Mouse (Mus musculus) G1E (cell line): ENCODE measurements around the gene Nhlrc2. TPM values are rescaled to one million over a fixed set of nuclear protein-coding genes. Genes with fewer than 3 reads are reported as not detected.
"Not testable (repeated sequence)": the region's sequence is repeated elsewhere in the genome, so short reads cannot be mapped to it uniquely, and the experiment has no call there.

Source experiments
- ATAC-seq: 2 replicates; pipeline ENCODE4 v1.8.0; 2016; ENCODE audit warnings: mild to moderate bottlenecking; ENCODE audit not compliant: insufficient number of reproducible peaks, poor library complexity, low FRiP score, severe bottlenecking; ENCODE audit errors: extremely low read depth
- DNase-seq: peaks from one replicate; pipeline ENCODE4 v3.0.0; 2012; ENCODE audit warnings: low spot score
- H3K27me3 ChIP-seq: 2 replicates; pipeline ENCODE4 v1.6.1; 2012; ENCODE audit warnings: mild to moderate bottlenecking, low read length, inconsistent platforms; ENCODE audit not compliant: insufficient read depth
- H3K36me3 ChIP-seq: replicated peaks from 2 replicates; pipeline ENCODE3; 2012; ENCODE audit warnings: mild to moderate bottlenecking, inconsistent platforms
- H3K4me1 ChIP-seq: 2 replicates; pipeline ENCODE4 v1.6.1; 2012; ENCODE audit warnings: low read depth, low read length, inconsistent platforms, mixed read lengths; ENCODE audit not compliant: insufficient read depth
- H3K4me3 ChIP-seq: 2 replicates; pipeline ENCODE4 v1.5.1; 2012; ENCODE audit warnings: low read depth, mild to moderate bottlenecking, inconsistent platforms, low read length, moderate library complexity, mixed read lengths
- H3K9me3 ChIP-seq: replicated peaks from 2 replicates; pipeline ENCODE4 v1.6.1; 2012; ENCODE audit warnings: inconsistent platforms
- CTCF ChIP-seq: IDR thresholded peaks from 2 replicates; pipeline ENCODE4 v1.5.1; 2012; ENCODE audit warnings: low read depth, low read length, inconsistent platforms, mixed read lengths
- GATA1 ChIP-seq: IDR thresholded peaks from 2 replicates; pipeline ENCODE4 v1.6.1; 2012; ENCODE audit warnings: borderline replicate concordance, low read length, inconsistent platforms, mixed read lengths
- GATA2 ChIP-seq: IDR thresholded peaks from 2 replicates; pipeline ENCODE4 v1.6.1; 2012; ENCODE audit warnings: low read depth, low read length, inconsistent platforms, borderline replicate concordance
- POLR2AphosphoS5 ChIP-seq: IDR thresholded peaks from 2 replicates; pipeline ENCODE4 v1.6.1; 2012; ENCODE audit warnings: low read depth, low read length, inconsistent platforms; ENCODE audit not compliant: insufficient replicate concordance
- TAL1 ChIP-seq: conservative IDR thresholded peaks from 2 replicates; pipeline ENCODE4 v1.6.1; 2012; ENCODE audit warnings: low read depth, low read length, inconsistent platforms, mixed read lengths
- polyA plus RNA-seq: library from polyadenylated mRNA; stranded (reverse); fragments of >175 nt; gene quantifications from 2 replicates; pipeline ENCODE4 v1.2.3, GENCODE M21; 2012
- total RNA-seq, 2 experiments: library from RNA; stranded (forward) in 1 of 2; stranded (reverse) in 1 of 2; fragments of 200-1000 nt in 1 of 2; fragments of >200 nt in 1 of 2; fragmentation: Nextera tagmentation in 1 of 2; gene quantifications; 2 replicates each; pipeline ENCODE4 v1.2.3; 2014 to 2017

Gene Nhlrc2
- total RNA-seq (2014; fragmentation: Nextera tagmentation) (16.7 and 18.6 TPM in 2 replicates), total RNA-seq (2017) (18.2 and 19.1 TPM in 2 replicates), polyA plus RNA-seq (6.2 and 7.3 TPM in 2 replicates)

- TF ChIP-seq GATA1 (no peak), GATA2 (no peak), TAL1 (no peak), CTCF (no peak), POLR2AphosphoS5 (no peak)
- DNase-seq (peak; percentile 71), ATAC-seq (peak; percentile 65)
- Histone ChIP-seq H3K27me3 (no peaks in the 10 kb centered on the region), H3K9me3 (no peaks in the 10 kb centered on the region), H3K4me3 (peak within 1 kb of the TSS; percentile 90), H3K36me3 (peaks cover 56% of the 10 kb centered on the region), H3K4me1 (peaks cover 47% of the 10 kb centered on the region)
Measured at GRCm38 (mm10) chr19:56548230-56549032, at the start of gene Nhlrc2. Gene Nhlrc2, plus strand, starts transcription at chr19:56548261.

- not testable (repeated sequence) for DNase-seq, H3K27me3 ChIP-seq, H3K36me3 ChIP-seq, H3K9me3 ChIP-seq, H3K4me1 ChIP-seq, H3K4me3 ChIP-seq
- ATAC-seq: peak; percentile 50; the same call in 1 of the 2 replicates
Measured at GRCm38 (mm10) chr19:56503069-56503468, 45.0 kb upstream of the Nhlrc2 start.

- ATAC-seq: peak; percentile 81
- not testable (repeated sequence) for H3K36me3 ChIP-seq, H3K27me3 ChIP-seq, H3K4me3 ChIP-seq, H3K4me1 ChIP-seq, H3K9me3 ChIP-seq, DNase-seq
Measured at GRCm38 (mm10) chr19:56503525-56503924, 44.5 kb upstream of the Nhlrc2 start.

- H3K27me3 ChIP-seq, H3K9me3 ChIP-seq, H3K4me3 ChIP-seq, H3K4me1 ChIP-seq, DNase-seq, H3K36me3 ChIP-seq: not testable (repeated sequence)
- 0 out of 2 replicates have a peak, but pooled peaks have one; percentile 9 for ATAC-seq
Measured at GRCm38 (mm10) chr19:56511207-56511606, 36.9 kb upstream of the Nhlrc2 start.

GRCm38 (mm10) chr19:56513527-56513926 lies 34.5 kb upstream of the Nhlrc2 start:
- H3K4me1 ChIP-seq, ATAC-seq, H3K36me3 ChIP-seq, H3K27me3 ChIP-seq, H3K4me3 ChIP-seq, H3K9me3 ChIP-seq, DNase-seq: not testable (repeated sequence)

GRCm38 (mm10) chr19:56519408-56519807 lies 28.7 kb upstream of the Nhlrc2 start:
- not testable (repeated sequence) for ATAC-seq, H3K4me1 ChIP-seq, H3K4me3 ChIP-seq, H3K36me3 ChIP-seq, H3K27me3 ChIP-seq, H3K9me3 ChIP-seq, DNase-seq

- peaks cover 45% of the 10 kb centered on the region for H3K36me3 ChIP-seq
- ATAC-seq: not testable (repeated sequence)
Measured at GRCm38 (mm10) chr19:56530529-56530928, 17.5 kb upstream of the Nhlrc2 start.

GRCm38 (mm10) chr19:56531251-56531650 lies 16.8 kb upstream of the Nhlrc2 start:
- Histone ChIP-seq H3K4me3 (no peak overlapping the region), H3K27me3 (no peaks in the 10 kb centered on the region), H3K4me1 (peaks cover 3% of the 10 kb centered on the region; the same call in 1 of the 2 replicates), H3K9me3 (no peaks in the 10 kb centered on the region), H3K36me3 (peaks cover 52% of the 10 kb centered on the region)
- no peak for ATAC-seq
- no peak for TF ChIP-seq POLR2AphosphoS5
- no peak for TF ChIP-seq GATA1
- no peak for TF ChIP-seq GATA2
- no peak for TF ChIP-seq TAL1
- no peak for TF ChIP-seq CTCF
- DNase-seq: no peak

More at GRCm38 (mm10) chr19:56530529-56530928, 17.5 kb upstream of the Nhlrc2 start:
- H3K4me1 ChIP-seq, H3K9me3 ChIP-seq, H3K27me3 ChIP-seq, H3K4me3 ChIP-seq, DNase-seq: not testable (repeated sequence)
